Mouse (Mus musculus): ENCODE data around the gene Pdik1l.
"Not testable (repeated sequence)": the region's sequence is repeated elsewhere in the genome, so short reads cannot be mapped to it uniquely, and the experiment has no call there.

- TF ChIP-seq CTCF (IDR thresholded peaks at IDR 0.05; ENCODE audit: borderline replicate concordance, insufficient read depth, low read depth, low read length); POLR2A (IDR thresholded peaks at IDR 0.05; ENCODE audit: borderline replicate concordance, insufficient read depth, low read length): not testable (repeated sequence)
Measured at GRCm38 (mm10) chr4:134269622-134270021, 18.1 kb downstream of the Pdik1l start.
